Mouse (Mus musculus): ENCODE results near the gene Pitpna.

The Pitpna gene

DNA sequence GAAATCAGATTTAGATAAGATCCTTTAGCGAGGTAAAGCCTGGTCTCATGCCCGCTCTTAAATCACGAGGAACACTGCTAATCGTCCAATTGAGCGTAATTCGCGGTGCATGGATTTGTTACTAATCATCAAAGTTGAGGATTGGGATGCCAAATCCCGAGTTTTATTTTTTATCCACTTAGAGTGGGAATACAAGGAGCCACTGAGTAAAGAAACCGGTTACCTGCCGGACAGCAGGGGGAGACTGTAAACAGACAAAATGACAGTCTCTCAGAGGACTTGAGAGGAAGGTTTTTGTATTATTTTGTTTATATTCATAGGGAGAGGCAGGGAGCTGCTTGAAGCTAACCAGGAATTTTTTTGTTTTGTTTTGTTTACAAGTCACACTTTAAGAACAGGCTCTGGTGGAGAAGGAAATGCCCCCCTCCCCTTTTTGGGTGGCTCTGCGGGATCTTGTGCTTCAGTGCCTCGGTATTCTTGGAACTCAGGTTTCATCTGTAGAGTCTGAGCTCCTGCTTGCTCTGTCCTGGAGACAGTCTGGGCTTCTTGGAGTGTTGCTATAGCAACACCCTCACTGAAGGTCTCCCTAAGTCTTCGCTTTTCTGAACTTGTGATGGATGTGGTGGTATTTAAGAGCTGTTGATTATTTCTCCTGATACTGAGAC lies 43.8 kb downstream of the Pitpna start:
- no peak for DNase-seq (ENCODE audit: low read depth, low spot score)

DNA sequence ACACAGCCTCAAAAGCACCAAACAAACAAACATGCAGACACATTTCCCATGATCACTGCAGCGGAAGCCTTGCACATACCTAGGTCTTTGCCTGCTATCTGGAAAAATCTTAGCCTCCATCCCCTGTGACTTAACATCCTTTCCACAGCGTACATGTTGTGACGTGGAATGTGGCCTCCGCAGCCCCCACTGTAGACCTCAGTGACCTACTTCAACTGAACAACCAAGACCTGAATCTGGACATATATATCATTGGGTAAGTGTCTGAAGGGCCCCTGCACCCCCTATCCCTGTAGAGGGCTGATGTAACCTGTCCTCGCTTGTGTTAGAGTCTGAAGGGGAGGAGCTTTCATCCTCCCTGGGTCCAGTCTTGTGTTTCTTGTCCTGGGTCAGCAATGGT lies 45.0 kb downstream of the Pitpna start:
- DNase-seq (ENCODE audit: low read depth, low spot score), result no peak

DNA sequence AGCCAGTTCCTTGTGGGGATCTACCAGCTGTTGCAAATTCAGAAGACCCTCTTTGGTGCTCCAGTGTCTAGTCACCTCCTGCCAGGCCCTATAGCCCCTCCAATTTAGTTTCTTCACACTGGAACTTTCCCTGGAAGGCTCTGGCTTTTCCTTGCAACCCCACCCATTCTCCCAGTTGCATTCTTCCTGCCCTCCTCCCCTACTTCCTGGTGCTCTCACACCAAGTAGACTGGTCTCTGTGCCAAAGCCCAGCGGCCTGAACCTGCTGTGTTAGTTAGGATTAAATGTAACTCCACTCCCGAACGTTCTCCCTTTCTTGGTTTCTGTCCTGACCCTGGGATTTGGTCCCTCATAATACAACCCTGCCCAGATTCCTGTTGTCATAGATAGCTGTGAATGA lies 46.9 kb downstream of the Pitpna start:
- no peak for DNase-seq (ENCODE audit: low read depth, low spot score)

DNA sequence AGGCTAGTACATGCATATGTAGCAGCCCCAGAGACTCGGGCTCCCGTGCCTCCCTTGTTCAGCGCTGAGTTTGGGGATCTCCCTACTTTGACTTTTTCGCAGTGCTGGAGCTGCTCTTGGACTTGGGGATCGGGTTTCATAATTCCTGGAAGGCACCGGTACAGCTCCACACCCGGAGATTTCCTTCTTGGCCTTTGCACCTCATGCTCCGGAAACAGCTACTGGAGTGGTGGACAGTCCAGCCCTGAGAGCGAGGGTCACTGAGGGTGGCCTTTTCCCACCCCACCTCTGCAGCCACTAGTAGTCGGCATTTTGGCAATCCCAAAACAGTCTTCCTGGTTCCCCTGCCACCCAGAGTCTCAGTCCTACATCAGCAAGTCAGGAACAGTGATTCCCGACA lies 47.4 kb downstream of the Pitpna start:
- no peak for DNase-seq (ENCODE audit: low read depth, low spot score)

DNA sequence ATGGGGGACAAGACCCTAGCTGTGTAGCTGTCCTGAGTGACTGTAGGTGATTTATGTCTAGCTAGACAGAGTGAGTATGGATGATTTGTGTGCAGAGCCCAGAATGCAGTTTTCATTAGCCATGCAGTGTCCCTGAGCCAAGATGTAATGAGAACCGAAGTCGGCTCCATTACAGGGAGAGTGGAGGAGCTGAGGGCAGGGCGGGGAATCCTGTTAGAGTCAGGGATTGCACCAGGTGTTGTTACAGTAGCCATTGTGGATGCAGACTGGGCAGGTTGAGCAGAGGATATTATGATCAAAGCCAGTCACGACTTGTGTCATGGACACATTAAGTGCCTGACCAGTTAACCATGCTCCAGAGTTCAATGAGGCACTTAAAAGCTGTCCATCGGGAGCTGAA lies 55.4 kb downstream of the Pitpna start:
- no peak for DNase-seq (ENCODE audit: low read depth, low spot score)

DNA sequence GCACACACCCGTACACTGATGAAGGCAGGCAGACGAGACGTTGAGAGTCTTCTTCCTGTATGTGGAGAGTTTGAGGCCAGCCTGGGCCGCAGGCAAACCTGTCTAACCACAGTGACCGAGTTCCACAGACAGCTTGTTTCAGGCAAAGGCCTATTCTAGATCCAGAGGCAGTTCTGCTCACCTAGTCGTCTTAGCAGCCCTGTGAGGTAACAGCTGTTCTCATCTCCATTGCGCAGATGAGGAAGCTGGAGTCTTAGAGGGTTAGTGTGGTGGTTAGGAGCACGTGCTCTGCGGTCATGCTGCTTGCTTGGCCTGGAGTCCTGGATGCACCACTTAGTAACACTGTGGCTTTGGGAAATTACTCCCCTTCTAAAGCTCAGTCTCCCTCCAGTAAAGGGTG lies 56.8 kb downstream of the Pitpna start:
- no peak for DNase-seq (ENCODE audit: low read depth, low spot score)

DNA sequence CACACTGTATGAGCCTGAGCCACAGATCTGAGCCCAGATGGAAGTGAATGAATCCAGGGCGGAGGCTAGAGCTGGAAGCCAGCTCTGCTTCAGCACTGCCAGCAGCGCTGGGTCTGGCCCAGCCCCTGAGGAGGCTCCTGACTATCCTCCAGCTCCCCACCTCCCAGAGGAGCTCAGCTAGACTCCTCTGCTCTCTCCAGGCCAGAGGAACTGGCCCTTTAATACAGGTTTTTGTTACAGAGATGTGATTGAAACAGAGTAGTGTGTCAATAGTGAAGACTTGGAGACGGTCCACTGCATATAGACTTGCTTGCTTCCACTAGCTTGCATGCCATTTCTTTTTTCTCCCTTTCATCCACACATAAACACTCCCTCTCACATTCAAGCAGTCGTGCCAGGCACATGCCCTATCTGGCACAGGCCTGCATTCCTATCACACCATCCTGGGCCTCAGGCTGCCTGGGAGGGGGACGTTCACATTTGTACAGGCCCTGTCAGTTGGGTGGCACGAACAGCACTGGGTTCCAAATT lies 59.8 kb downstream of the Pitpna start:
- DNase-seq (ENCODE audit: low read depth, low spot score), result no peak

DNA sequence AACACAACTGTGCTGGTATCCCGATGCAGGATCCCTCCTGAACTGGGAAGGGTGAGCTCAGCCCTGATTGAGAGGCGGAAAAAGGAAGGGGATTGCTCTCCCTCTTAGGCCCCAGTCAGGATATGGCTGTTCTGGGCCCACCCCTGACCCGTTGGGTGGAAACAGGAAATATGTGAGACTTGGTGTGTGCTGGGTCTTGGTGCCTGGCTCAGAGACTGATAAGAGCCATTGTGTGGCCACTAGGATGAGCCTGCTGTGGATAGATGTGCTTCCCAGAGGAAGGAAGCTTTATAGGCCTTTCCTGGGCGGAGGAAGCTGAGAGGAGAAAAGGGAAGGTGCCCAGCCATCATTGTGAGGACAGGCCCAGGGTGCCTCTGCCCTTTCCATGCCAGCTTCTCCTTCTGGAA lies 61.3 kb downstream of the Pitpna start:
- DNase-seq (ENCODE audit: low read depth, low spot score), result no peak

DNA sequence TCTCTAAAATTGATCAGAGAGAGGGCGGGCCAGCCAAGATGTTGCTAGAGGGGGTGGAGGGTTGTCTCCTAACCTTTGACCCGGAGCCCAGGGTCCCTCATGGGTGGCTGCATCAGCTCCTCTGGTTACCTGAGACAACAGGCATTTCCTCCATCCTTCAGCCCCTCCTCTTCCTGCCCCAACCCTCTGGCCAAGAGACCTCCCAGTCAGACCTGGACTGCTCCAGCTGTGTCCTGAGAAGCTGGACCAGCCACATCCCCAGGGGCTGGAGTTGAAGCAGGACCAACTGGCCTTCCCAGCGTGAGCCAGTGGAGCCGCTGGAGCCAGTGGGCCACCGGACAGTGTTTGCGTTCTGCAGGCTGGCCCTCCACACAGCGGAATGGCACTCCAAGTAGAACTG lies 62.4 kb downstream of the Pitpna start, which contains the start of gene Myo1c:
Myo1c (plus strand) TSS at position 194 of the 400 bp plus-strand sequence.
- no peak for DNase-seq (ENCODE audit: low read depth, low spot score)

DNA sequence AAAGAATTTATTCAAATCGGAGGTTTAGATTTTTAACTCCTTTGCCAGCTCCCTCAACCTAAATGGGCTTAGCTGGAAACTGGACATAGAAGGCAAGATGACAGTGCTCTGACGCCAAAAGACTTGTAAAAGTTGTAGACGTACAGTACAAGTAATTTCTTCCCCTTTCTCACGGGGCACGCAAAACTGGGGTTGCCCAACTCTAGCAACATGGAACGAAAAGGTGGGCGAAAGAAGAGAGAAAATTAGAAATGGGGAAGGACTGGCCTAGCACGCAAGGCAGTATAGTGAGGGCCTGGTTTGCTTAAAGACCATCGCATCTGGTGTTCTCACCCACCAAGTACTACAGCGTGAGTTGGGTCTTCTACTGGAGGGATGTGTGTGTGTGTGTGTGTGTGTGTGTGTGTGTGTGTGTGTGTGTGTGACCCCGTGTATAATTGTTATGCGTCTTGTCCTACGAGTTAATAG lies 63.1 kb downstream of the Pitpna start:
- no peak for DNase-seq (ENCODE audit: low read depth, low spot score)

DNA sequence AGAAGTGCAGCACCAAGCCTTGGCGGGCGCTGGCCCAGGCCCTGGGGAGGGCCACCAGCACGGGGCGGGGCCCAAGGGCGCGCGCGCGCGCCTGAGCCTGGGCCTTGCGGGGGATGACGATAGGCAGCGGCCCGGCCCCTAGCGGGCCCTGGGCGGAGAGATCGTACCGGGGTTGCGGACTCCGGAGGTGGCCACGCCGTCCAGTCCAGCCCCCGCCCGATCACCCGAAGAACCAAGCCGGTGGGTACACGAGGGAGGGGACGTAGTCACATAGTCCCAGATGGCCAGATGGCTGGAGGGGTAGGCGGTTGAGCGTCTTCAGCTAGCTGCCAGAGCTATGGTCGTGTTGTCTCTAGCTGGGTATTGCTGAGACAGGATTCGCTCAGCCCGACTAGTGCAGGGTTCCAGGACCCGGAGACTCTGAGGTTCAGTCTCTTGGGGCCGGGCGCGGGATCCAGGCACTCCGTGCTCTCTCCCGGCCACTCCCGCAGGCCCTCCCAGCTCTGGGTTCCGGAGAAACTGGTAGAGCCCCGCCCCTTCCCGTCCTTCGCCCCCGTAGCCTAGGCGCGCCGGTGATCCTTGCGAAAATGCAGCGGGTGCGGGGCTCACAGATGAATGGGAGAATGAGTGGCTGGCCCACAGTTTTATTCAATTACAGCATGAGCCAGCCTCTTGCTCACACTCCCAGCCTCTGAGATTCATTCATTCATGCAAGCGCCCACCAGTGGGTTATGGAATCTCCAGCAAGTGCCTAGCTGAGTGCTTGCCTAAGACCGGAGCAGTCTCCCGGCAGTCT lies 63.7 kb downstream of the Pitpna start:
- no peak for DNase-seq (ENCODE audit: low read depth, low spot score)

DNA sequence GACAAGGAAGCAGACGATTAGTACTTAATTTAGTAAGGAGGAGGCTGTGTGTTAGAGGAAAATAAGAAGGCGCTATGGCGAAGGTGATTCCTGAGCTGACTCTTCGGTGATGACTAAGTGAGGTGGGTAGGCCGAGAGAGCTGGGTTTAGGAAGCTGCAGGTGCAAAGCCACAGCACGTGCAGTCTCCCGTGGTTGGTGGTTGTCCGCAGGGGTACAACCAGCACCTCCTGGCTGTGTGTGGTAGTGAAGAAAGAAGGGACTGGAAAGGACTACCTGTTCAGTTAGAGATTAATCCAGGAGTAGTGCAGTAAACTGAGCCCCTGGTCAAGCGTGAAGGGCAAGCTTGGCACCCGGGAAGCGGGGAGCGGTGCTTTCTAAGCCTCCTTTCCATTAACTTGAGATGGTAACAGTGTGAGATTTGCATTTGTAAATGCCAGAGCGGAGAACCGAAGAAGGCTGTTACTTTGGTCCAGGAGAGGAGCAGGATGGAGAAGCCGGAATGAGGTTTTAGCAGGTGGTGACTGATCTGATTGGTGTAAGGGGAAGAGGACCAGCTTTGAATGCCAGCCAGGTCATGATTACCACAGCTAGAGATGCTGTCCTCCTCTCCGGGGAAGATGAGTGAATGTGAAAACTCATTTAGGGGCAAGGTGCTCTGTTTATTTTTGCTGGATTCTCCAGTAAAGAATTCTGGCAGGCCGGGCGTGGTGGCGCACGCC lies 64.5 kb downstream of the Pitpna start:
- no peak for DNase-seq (ENCODE audit: low read depth, low spot score)

DNA sequence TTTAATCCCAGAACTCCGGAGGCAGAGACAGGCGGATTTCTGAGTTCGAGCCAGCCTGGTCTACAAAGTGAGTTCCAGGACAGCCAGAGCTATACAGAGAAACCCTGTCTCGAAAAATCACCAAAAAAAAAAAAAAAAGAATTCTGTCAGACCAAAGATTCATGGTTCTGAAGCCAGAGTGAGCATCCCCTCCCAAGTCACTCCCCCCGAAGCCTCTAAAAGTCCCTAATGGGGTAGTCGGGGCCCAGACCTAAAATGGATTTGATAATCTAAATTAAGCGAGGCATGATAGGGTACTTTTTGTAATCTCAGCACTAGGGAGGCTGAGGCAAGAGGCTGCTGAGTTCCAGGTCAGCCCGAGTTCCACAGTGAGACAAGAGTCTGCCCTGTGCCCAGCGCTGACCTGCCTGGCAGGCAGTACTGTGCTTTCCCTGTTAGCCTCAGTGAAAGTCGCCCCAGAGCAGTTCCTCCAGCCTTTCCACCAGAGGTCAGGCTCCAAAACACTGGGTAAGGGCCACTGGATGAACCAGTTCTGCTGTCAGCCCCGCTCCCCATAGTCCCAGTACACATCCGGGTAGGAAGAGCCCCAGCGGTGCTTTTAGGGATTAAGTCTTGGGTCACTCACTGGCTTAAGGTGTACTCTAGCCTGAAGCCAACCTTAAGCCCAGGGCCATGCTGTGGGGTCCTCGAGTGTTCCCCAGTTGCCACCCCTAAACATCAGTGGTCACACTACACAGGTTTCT lies 65.2 kb downstream of the Pitpna start:
- DNase-seq (ENCODE audit: low read depth, low spot score), result no peak

DNA sequence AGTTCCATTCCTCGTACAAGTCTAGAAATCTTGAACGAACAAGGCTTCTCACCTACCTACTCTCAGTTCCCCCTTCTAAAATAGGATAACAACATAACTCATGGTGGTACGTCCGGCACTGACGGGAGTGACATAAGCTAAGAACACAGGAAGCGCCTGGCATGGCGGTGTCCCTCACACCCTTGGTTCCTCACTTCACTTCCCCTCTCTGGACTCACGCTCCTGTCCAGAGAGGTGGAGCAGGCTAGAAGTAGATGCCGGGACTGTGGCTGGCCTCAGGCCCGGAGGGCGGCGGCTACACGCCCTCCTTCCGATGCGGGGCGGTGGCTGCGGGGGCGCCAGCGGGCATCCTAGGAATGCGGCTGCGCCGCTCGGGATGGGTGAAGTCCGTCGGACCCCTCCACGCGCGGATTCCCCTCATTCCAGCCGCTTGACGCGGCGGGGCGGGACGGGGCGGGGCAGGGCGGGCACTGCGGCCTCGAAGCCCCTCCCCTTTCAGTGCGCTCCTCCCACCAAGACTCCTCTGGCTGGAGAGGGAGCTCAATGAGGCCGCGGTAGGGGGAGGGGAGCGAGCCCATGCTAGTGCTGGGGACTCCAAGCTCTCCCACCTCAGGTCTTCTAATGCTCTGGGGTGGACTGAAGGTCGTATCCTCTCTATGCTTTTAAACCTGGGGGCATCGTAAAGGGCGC lies 66.0 kb downstream of the Pitpna start:
- no peak for DNase-seq (ENCODE audit: low read depth, low spot score)

DNA sequence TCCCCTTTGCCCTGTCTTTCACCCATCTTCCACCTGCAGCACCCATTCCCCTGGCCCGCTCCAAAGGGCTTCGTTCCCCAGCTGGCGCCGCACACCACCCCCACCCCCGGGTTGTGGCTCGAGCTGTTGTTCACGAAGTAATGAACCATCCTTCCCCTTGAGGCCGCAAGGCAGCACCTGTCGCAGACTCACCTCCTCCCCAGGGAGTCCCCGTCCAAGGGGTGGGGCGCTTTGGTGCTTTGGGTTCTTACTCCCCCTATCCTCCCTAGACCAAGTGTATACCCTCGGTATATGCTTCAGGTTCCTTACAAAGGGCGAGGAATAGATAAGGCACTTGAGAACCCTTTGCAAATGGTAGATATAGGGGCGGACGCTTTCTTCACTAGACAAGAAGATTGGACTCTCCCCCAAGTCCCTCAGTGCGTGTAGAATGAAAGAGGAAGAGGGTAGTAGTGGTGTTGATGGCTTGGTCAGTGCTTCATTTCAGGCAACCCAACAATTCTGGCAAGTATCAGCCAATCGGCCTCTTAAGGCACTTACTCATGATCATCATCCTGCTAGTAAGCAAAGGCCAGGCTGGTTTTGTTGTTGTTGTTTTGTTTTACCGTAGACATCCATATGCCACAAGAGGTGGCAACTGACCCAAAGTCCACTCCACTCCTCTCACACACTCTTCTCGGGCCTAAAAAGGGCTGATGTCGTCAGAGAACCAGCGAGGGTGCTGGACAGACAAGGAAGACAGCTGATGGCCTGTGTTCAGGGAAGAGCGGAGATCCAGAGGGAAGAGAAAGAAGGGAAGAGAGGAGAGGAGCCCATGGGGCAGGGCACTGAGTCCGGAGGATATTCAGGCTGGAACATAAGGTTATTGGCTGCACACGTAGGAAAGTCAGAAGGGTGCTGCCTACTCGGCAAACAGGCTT lies 66.8 kb downstream of the Pitpna start:
- DNase-seq (ENCODE audit: low read depth, low spot score), result no peak

DNA sequence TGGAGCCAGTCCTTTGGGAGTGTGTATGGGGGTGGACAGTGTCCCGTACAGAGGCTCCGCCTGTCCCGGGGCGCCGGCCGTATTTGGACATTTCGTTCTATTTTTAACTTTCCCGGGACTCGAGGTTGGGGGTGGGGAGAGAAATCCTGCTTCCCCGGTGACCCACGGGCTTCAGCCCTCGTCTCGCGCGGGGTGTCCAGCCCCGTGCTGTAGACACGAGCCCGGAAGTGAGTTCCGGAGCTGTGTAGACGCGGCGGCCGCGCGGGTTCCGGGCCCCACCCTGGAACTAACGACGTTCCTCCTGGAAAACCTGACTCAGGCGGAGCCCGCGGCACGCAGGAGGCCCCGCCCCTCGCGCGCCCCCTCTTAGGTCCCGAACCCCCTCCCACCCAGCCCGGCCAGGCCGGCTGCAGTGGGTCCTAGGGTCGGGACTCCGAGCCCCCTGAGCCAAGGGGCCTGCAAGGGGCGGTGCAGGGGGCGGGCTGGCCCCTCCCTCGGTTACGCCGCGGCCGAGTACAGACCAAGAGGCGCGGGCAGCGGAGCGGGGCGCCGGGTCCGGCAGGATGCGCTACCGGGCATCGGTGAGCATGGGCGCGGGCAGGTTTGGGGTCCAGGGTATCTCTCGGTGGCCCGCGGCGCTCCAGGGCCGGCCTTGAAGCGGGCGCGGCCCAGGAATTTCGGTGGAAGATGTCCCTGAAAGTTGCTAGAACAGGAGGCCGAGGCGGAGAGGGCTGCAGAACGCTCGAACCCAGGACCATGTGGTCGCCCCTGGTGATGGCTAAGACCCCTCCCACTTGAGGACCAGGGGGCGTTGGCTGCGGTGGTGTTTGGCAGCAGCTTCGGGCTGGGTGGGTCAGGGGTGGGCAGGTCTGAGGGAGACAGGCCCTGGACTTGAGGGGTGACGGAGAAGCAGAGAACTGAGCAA lies 68.0 kb downstream of the Pitpna start:
- DNase-seq (ENCODE audit: low read depth, low spot score), result no peak

DNA sequence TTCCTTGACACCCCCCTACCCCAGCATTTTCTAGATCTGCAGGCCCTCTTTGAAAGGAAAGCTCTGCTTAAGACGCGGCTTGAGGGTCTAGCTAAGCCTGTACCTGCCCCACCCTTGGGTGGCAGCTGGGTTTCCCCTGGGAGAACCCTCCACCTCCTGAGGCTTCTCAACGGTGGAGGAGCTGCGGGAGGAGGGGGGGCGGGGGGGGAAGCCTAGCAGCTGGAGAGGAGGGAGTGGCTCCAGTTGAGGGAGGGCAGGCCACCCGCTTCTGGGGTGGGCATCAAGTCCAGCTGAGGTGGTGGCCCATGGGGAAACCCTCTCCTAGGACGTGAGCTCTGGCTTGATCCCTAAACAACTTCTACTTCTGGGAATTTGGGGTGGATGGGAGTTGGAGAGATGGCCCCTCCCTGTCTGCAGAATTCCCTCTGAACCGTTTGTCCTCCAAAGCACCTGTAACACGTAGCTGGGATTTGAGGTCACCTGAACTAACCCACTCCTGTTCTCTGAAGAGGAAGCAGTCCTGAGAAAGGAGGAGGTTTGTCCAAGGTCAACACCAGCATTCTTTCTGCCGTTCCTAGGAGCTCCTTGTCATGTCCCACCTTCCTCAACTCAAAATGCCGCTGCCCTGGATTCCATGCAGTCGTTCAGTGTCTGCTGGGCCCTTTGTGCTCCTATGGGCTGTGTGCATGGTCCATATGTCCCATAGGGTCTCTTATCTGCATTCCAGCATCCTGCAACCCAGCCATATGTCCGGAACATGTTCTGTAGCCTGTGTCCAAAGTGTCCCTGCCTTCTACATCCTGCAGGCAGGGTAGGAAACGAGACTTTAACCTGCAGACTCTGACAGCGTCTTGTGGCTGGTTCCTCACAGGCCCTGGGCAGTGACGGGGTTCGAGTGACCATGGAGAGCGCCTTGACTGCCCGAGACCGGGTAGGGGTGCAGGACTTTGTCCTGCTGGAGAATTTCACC lies 69.0 kb downstream of the Pitpna start:
- no peak for DNase-seq (ENCODE audit: low read depth, low spot score)

DNA sequence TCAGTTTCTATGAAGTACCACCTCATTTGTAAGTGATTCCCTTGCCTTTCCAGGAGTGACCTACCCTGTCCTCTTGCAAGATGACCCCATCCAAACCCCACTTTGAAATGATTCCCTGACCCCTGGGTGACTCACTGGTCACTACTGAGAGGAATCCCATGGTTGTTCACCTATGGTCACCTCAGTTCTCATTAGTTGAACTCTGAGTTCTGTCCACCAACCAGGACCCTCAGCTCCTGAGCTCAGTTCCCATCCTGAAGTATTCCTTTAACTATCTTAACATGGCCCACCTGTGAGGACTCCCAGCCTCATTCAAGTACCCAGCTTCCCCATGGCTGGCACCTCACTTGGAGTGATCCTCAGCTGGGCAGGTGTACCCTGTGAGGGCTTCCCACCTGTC lies 69.9 kb downstream of the Pitpna start:
- no peak for DNase-seq (ENCODE audit: low read depth, low spot score)
